Mouse (Mus musculus) forebrain, embryonic 13.5 days (tissue): ENCODE results near the gene Kmt5b. TPM values are rescaled to one million over a fixed set of nuclear protein-coding genes. Genes with fewer than 3 reads are reported as not detected.
A peak's percentile ranks its signal among the peaks of the same experiment; 100 is the strongest.

Experiments used
- ATAC-seq: fragments of 200-750 bp; cut with Nextera tagmentation; 2 replicates; pipeline ENCODE4 v1.8.0; 2017
- H3K27ac ChIP-seq: fragments of 300-500 bp; sonication (generic); 2 replicates; pipeline ENCODE4 v1.5.1; 2015; ENCODE audit warnings: inconsistent platforms, mild to moderate bottlenecking, moderate library complexity
- H3K27me3 ChIP-seq: fragments of 300-500 bp; sonication (generic); 2 replicates; pipeline ENCODE4 v1.6.1; 2015; ENCODE audit warnings: mild to moderate bottlenecking, inconsistent platforms
- H3K36me3 ChIP-seq: fragments of 300-500 bp; sonication (generic); 2 replicates; pipeline ENCODE4 v1.6.1; 2015; ENCODE audit warnings: mild to moderate bottlenecking, inconsistent platforms; ENCODE audit not compliant: poor library complexity, severe bottlenecking
- H3K4me1 ChIP-seq: fragments of 300-500 bp; sonication (generic); 2 replicates; pipeline ENCODE4 v1.6.1; 2015; ENCODE audit warnings: inconsistent platforms
- H3K4me2 ChIP-seq: fragments of 300-500 bp; sonication (generic); 2 replicates; pipeline ENCODE4 v1.6.1; 2015; ENCODE audit warnings: inconsistent platforms, mild to moderate bottlenecking, moderate library complexity
- H3K4me3 ChIP-seq: fragments of 300-500 bp; sonication (generic); 2 replicates; pipeline ENCODE4 v1.5.1; 2015; ENCODE audit warnings: mild to moderate bottlenecking, inconsistent platforms
- H3K9ac ChIP-seq: fragments of 300-500 bp; sonication (generic); 2 replicates; pipeline ENCODE4 v1.6.1; 2015; ENCODE audit warnings: mild to moderate bottlenecking, inconsistent platforms
- H3K9me3 ChIP-seq: fragments of 300-500 bp; sonication (generic); replicated peaks from 2 replicates; pipeline ENCODE4 v1.6.1; 2016; ENCODE audit warnings: inconsistent platforms
- WGBS: fragments of 180-500 bp; shearing (Covaris S2); methylation state at CpG from one replicate; pipeline ENCODE4 v1.1.7; 2015; 5-methylcytosine and 5-hydroxymethylcytosine counted together
- polyA plus RNA-seq: library from polyadenylated mRNA; unstranded; fragments of >200 nt; fragmentation: Nextera tagmentation; extraction: Ambion mirVana; gene quantifications from 2 replicates; pipeline ENCODE4 v1.2.1, GENCODE M21; 2015

Gene Kmt5b
- polyA plus RNA-seq, 1 experiment from 2014 or later: 43.3 TPM

- Histone ChIP-seq H3K4me2 (no peak overlapping the region), H3K4me1 (peaks cover 8% of the 10 kb centered on the region), H3K9ac (no peak overlapping the region), H3K36me3 (no peaks in the 10 kb centered on the region), H3K9me3 (no peaks in the 10 kb centered on the region), H3K4me3 (no peak overlapping the region), H3K27me3 (no peaks in the 10 kb centered on the region), H3K27ac (no peak overlapping the region)
- 84% methylated on average over 5 of the region's 5 CpGs for WGBS
- ATAC-seq: no peak
Observed at GRCm38 (mm10) chr19:3847711-3848110, 80.5 kb downstream of the Kmt5b start.

- WGBS: 81% methylated on average over 7 of the region's 7 CpGs
- Histone ChIP-seq H3K27ac (no peak overlapping the region), H3K4me3 (no peak overlapping the region), H3K9me3 (no peaks in the 10 kb centered on the region), H3K9ac (no peak overlapping the region), H3K36me3 (no peaks in the 10 kb centered on the region), H3K27me3 (no peaks in the 10 kb centered on the region), H3K4me1 (peaks cover 11% of the 10 kb centered on the region), H3K4me2 (no peak overlapping the region)
- no peak for ATAC-seq
Observed at GRCm38 (mm10) chr19:3848207-3848808, 81.1 kb downstream of the Kmt5b start.

- Histone ChIP-seq H3K9ac (no peak overlapping the region), H3K27ac (no peak overlapping the region), H3K4me1 (peaks cover 21% of the 10 kb centered on the region), H3K4me2 (no peak overlapping the region), H3K4me3 (no peak overlapping the region), H3K9me3 (no peaks in the 10 kb centered on the region), H3K27me3 (no peaks in the 10 kb centered on the region), H3K36me3 (no peaks in the 10 kb centered on the region)
- 87% methylated on average over 2 of the region's 2 CpGs for WGBS
- ATAC-seq: no peak
Observed at GRCm38 (mm10) chr19:3849251-3849650, 82.0 kb downstream of the Kmt5b start.

- Histone ChIP-seq H3K36me3 (no peaks in the 10 kb centered on the region), H3K4me1 (peaks cover 26% of the 10 kb centered on the region), H3K9ac (no peak overlapping the region), H3K9me3 (no peaks in the 10 kb centered on the region), H3K4me2 (no peak overlapping the region), H3K4me3 (no peak overlapping the region), H3K27me3 (no peaks in the 10 kb centered on the region), H3K27ac (no peak overlapping the region)
- WGBS: 42% methylated on average over 5 of the region's 5 CpGs
- ATAC-seq: no peak
Observed at GRCm38 (mm10) chr19:3850076-3850475, 82.9 kb downstream of the Kmt5b start.

- Histone ChIP-seq H3K27ac (peak overlapping the region; percentile 98), H3K36me3 (no peaks in the 10 kb centered on the region), H3K4me1 (peaks cover 34% of the 10 kb centered on the region), H3K9me3 (no peaks in the 10 kb centered on the region), H3K9ac (peak overlapping the region; percentile 85), H3K4me3 (peak overlapping the region; percentile 82), H3K27me3 (no peaks in the 10 kb centered on the region), H3K4me2 (peak overlapping the region; percentile 70)
- 7% methylated on average over 19 of the region's 19 CpGs for WGBS
- ATAC-seq: no peak
Observed at GRCm38 (mm10) chr19:3850847-3851469, 83.7 kb downstream of the Kmt5b start.

GRCm38 (mm10) chr19:3851502-3851962, 84.3 kb downstream of the Kmt5b start, which contains the start of gene Chka:
TSS of gene Chka (plus strand) at chr19:3851773.
- Histone ChIP-seq H3K4me3 (peak within 1 kb of the TSS; percentile 82), H3K36me3 (no peaks in the 10 kb centered on the region), H3K27ac (peak within 1 kb of the TSS; percentile 98), H3K9ac (peak within 1 kb of the TSS; percentile 85), H3K9me3 (no peaks in the 10 kb centered on the region), H3K4me2 (peak within 1 kb of the TSS; percentile 70), H3K4me1 (peaks cover 38% of the 10 kb centered on the region), H3K27me3 (no peaks in the 10 kb centered on the region)
- ATAC-seq: peak; percentile 99
- under 1% methylated on average over 31 of the region's 54 CpGs for WGBS

- no peaks in the 10 kb centered on the region for H3K27me3 ChIP-seq
- no peaks in the 10 kb centered on the region for H3K9me3 ChIP-seq
- H3K9ac ChIP-seq: peak overlapping the region; percentile 85
- peak overlapping the region; percentile 98 for H3K27ac ChIP-seq
- 1% methylated on average over 71 of the region's 74 CpGs for WGBS
- H3K4me1 ChIP-seq: peaks cover 38% of the 10 kb centered on the region
- no peaks in the 10 kb centered on the region for H3K36me3 ChIP-seq
- H3K4me3 ChIP-seq: peak overlapping the region; percentile 82
- peak overlapping the region; percentile 70 for H3K4me2 ChIP-seq
- peak; percentile 43 for ATAC-seq
Observed at GRCm38 (mm10) chr19:3851979-3852681, 84.9 kb downstream of the Kmt5b start.

- no peak overlapping the region for H3K27ac ChIP-seq
- H3K9me3 ChIP-seq: no peaks in the 10 kb centered on the region
- H3K27me3 ChIP-seq: no peaks in the 10 kb centered on the region
- no peaks in the 10 kb centered on the region for H3K36me3 ChIP-seq
- H3K4me3 ChIP-seq: peak overlapping the region; percentile 82
- no peak overlapping the region for H3K9ac ChIP-seq
- WGBS: 90% methylated on average over 10 of the region's 10 CpGs
- H3K4me1 ChIP-seq: peaks cover 42% of the 10 kb centered on the region
- ATAC-seq: no peak
- peak overlapping the region; percentile 70 for H3K4me2 ChIP-seq
Observed at GRCm38 (mm10) chr19:3853121-3853520, 85.9 kb downstream of the Kmt5b start.

GRCm38 (mm10) chr19:3853891-3854290, 86.7 kb downstream of the Kmt5b start:
- H3K9me3 ChIP-seq: no peaks in the 10 kb centered on the region
- no peak for ATAC-seq
- WGBS: 85% methylated on average over 1 of the region's 1 CpGs
- H3K4me1 ChIP-seq: peaks cover 42% of the 10 kb centered on the region
- peak overlapping the region; percentile 70; the same call in 1 of the 2 replicates for H3K4me2 ChIP-seq
- no peak overlapping the region for H3K4me3 ChIP-seq
- no peaks in the 10 kb centered on the region for H3K36me3 ChIP-seq
- no peak overlapping the region for H3K9ac ChIP-seq
- H3K27ac ChIP-seq: no peak overlapping the region
- H3K27me3 ChIP-seq: no peaks in the 10 kb centered on the region

GRCm38 (mm10) chr19:3855091-3855490, 87.9 kb downstream of the Kmt5b start:
- H3K9me3 ChIP-seq: no peaks in the 10 kb centered on the region
- no peak overlapping the region for H3K4me3 ChIP-seq
- H3K9ac ChIP-seq: no peak overlapping the region
- peak overlapping the region; percentile 12 for H3K4me2 ChIP-seq
- H3K36me3 ChIP-seq: no peaks in the 10 kb centered on the region
- peaks cover 42% of the 10 kb centered on the region for H3K4me1 ChIP-seq
- no peak overlapping the region for H3K27ac ChIP-seq
- 64% methylated on average over 6 of the region's 6 CpGs for WGBS
- H3K27me3 ChIP-seq: no peaks in the 10 kb centered on the region
- ATAC-seq: no peak

GRCm38 (mm10) chr19:3855601-3856000, 88.4 kb downstream of the Kmt5b start:
- Histone ChIP-seq H3K27ac (no peak overlapping the region), H3K4me1 (peaks cover 41% of the 10 kb centered on the region), H3K4me3 (no peak overlapping the region), H3K9ac (no peak overlapping the region), H3K4me2 (peak overlapping the region; percentile 12; the same call in 1 of the 2 replicates), H3K27me3 (no peaks in the 10 kb centered on the region), H3K36me3 (peaks cover under 1% of the 10 kb centered on the region; the same call in 1 of the 2 replicates), H3K9me3 (no peaks in the 10 kb centered on the region)
- 22% methylated on average over 4 of the region's 4 CpGs for WGBS
- ATAC-seq: no peak

GRCm38 (mm10) chr19:3857220-3857619, 90.0 kb downstream of the Kmt5b start:
- H3K9me3 ChIP-seq: no peaks in the 10 kb centered on the region
- WGBS: 86% methylated on average over 3 of the region's 3 CpGs
- no peaks in the 10 kb centered on the region for H3K27me3 ChIP-seq
- peaks cover 5% of the 10 kb centered on the region; the same call in 1 of the 2 replicates for H3K36me3 ChIP-seq
- H3K4me3 ChIP-seq: no peak overlapping the region
- ATAC-seq: no peak
- peaks cover 34% of the 10 kb centered on the region for H3K4me1 ChIP-seq
- no peak overlapping the region for H3K27ac ChIP-seq
- no peak overlapping the region for H3K4me2 ChIP-seq
- H3K9ac ChIP-seq: no peak overlapping the region
